Mouse (Mus musculus) R1 (cell line): ENCODE measurements around the gene Ptger4.

Experiments
- DNase-seq: peaks from one replicate; pipeline ENCODE4 v3.0.0-alpha.2; 2018; ENCODE audit warnings: low read depth, low spot score

Gene Ptger4

GRCm38 (mm10) chr15:5238073-5238472 lies 5.9 kb downstream of the Ptger4 start:
- DNase-seq, result no peak

- DNase-seq, result no peak
Measured at GRCm38 (mm10) chr15:5237012-5237660, 6.9 kb downstream of the Ptger4 start.

- DNase-seq, result peak; percentile 80
Measured at GRCm38 (mm10) chr15:5236538-5236937, 7.4 kb downstream of the Ptger4 start.

- peak; percentile 77 for DNase-seq
Measured at GRCm38 (mm10) chr15:5235527-5235926, 8.5 kb downstream of the Ptger4 start.

- peak; percentile 33 for DNase-seq
Measured at GRCm38 (mm10) chr15:5234659-5235058, 9.3 kb downstream of the Ptger4 start.

- peak; percentile 70 for DNase-seq
Measured at GRCm38 (mm10) chr15:5230746-5231145, 13.2 kb downstream of the Ptger4 start.

GRCm38 (mm10) chr15:5220491-5220890 lies 23.5 kb downstream of the Ptger4 start:
- no peak for DNase-seq

GRCm38 (mm10) chr15:5209116-5209515 lies 34.9 kb downstream of the Ptger4 start:
- no peak for DNase-seq

GRCm38 (mm10) chr15:5205222-5205621 lies 38.8 kb downstream of the Ptger4 start:
- no peak for DNase-seq

GRCm38 (mm10) chr15:5196691-5197090 lies 47.3 kb downstream of the Ptger4 start:
- DNase-seq, result no peak

- no peak for DNase-seq
Measured at GRCm38 (mm10) chr15:5195987-5196514, 47.9 kb downstream of the Ptger4 start.

GRCm38 (mm10) chr15:5194931-5195330 lies 49.1 kb downstream of the Ptger4 start:
- DNase-seq, result no peak

- DNase-seq, result no peak
Measured at GRCm38 (mm10) chr15:5194446-5194845, 49.5 kb downstream of the Ptger4 start.

GRCm38 (mm10) chr15:5193833-5194232 lies 50.2 kb downstream of the Ptger4 start:
- peak; percentile 42 for DNase-seq

- peak; percentile 14 for DNase-seq
Measured at GRCm38 (mm10) chr15:5189504-5190093, 54.4 kb downstream of the Ptger4 start.

- DNase-seq, result no peak
Measured at GRCm38 (mm10) chr15:5188029-5188428, 56.0 kb downstream of the Ptger4 start.

GRCm38 (mm10) chr15:5187116-5187515 lies 56.9 kb downstream of the Ptger4 start:
- DNase-seq, result no peak

- DNase-seq, result no peak
Measured at GRCm38 (mm10) chr15:5186293-5186675, 57.7 kb downstream of the Ptger4 start.

GRCm38 (mm10) chr15:5185366-5186292 lies 58.4 kb downstream of the Ptger4 start, which contains the start of gene Ttc33:
Gene Ttc33, plus strand, starts transcription at chr15:5185525.
- peak; percentile 86 for DNase-seq

- DNase-seq, result peak; percentile 52
Measured at GRCm38 (mm10) chr15:5184668-5185330, 59.2 kb downstream of the Ptger4 start.

GRCm38 (mm10) chr15:5173217-5173820 lies 70.7 kb downstream of the Ptger4 start:
- DNase-seq, result no peak
